Mouse (Mus musculus): Measurements from ENCODE around the gene Znhit3.

DNA sequence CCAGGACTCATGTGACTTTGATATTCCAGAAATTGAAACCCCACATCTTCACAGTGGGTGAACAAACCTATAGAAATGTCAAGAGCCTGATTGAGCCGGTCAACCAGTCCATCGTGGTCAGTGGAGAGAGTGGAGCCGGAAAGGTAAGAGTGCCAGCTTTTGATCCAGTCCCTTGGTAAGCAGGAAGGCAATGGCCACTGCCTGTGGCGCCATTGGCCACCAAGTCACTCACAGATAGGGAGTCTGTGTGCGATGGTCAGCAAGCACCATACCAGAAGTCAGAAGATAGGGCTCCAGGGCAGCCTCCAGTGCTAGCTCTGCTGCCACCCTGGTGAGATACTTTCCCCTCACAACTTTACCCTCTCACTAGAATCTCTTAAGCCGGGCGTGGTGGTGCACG is 28.1 kb downstream of the Znhit3 start:
- no peak for TF ChIP-seq CTCF (conservative IDR thresholded peaks at IDR 0.05; ENCODE audit: insufficient read depth, insufficient read length, low read depth, low read length)
- TF ChIP-seq POLR2A (IDR thresholded peaks at IDR 0.05; ENCODE audit: low read depth, low read length), result no peak
